Mouse (Mus musculus) gastrocnemius, adult 2 months (tissue): ENCODE measurements at regions not wholly inside any gene's neighbourhood (a gene's known extent, or its start where the extent isn't known, plus 50 kb on each side); places are given as distances from the start of the nearest gene placed in this dataset.

Source experiments
- DNase-seq: peaks from one replicate; pipeline ENCODE4 v3.0.0; 2022
- H3K27ac ChIP-seq: fragments of 200-600 bp; 2 replicates; pipeline ENCODE4 v1.8.1; 2022; ENCODE audit warnings: mild to moderate bottlenecking
- H3K4me3 ChIP-seq: fragments of 200-600 bp; 2 replicates; pipeline ENCODE4 v1.8.1; 2022; ENCODE audit warnings: mild to moderate bottlenecking, moderate library complexity
- CTCF ChIP-seq: fragments of 200-600 bp; IDR thresholded peaks from 2 replicates; pipeline ENCODE4 v1.8.1; 2022; ENCODE audit warnings: antibody characterized with exemption, mild to moderate bottlenecking, moderate library complexity
- intact Hi-C: fragments of 180-260 bp; cut with DNase I; formaldehyde crosslinking; loops from one replicate; pipeline ENCODE4 v1.15.1; 2025

GRCm38 (mm10) chr1:190307751-190308150 lies 137.2 kb upstream of the Prox1 start:
- DNase-seq: no peak
- TF ChIP-seq CTCF: no peak
- Histone ChIP-seq H3K27ac (no peak overlapping the region), H3K4me3 (no peak overlapping the region)
- intact Hi-C loops: no loop called here

- no peak overlapping the region for H3K27ac ChIP-seq
- DNase-seq: no peak
- H3K4me3 ChIP-seq: no peak overlapping the region
- intact Hi-C loops: no loop called here
- no peak for TF ChIP-seq CTCF
Observed at GRCm38 (mm10) chr1:190297666-190298327, 127.3 kb upstream of the Prox1 start.

- no peak for TF ChIP-seq CTCF
- H3K27ac ChIP-seq: no peak overlapping the region
- intact Hi-C loops: no loop called here
- no peak for DNase-seq
- H3K4me3 ChIP-seq: no peak overlapping the region
Observed at GRCm38 (mm10) chr1:190290061-190290460, 119.5 kb upstream of the Prox1 start.

- TF ChIP-seq CTCF: no peak
- intact Hi-C loops: no loop called here
- DNase-seq: no peak
Observed at GRCm38 (mm10) chr1:190286481-190287145, 116.1 kb upstream of the Prox1 start.

GRCm38 (mm10) chr1:190285636-190286035 lies 115.1 kb upstream of the Prox1 start:
- no peak for DNase-seq

More at GRCm38 (mm10) chr1:190286481-190287145, 116.1 kb upstream of the Prox1 start:
- no peak overlapping the region for H3K4me3 ChIP-seq
- no peak overlapping the region for H3K27ac ChIP-seq

GRCm38 (mm10) chr1:190285049-190285448 lies 114.5 kb upstream of the Prox1 start:
- H3K4me3 ChIP-seq: no peak overlapping the region
- DNase-seq: no peak
- TF ChIP-seq CTCF: no peak
- no peak overlapping the region for H3K27ac ChIP-seq
- intact Hi-C loops: no loop called here

More at GRCm38 (mm10) chr1:190285636-190286035, 115.1 kb upstream of the Prox1 start:
- Histone ChIP-seq H3K27ac (no peak overlapping the region), H3K4me3 (no peak overlapping the region)
- intact Hi-C loops: no loop called here
- no peak for TF ChIP-seq CTCF

- intact Hi-C loops: no loop called here
- DNase-seq: no peak
- H3K27ac ChIP-seq: no peak overlapping the region
- TF ChIP-seq CTCF: no peak
- no peak overlapping the region for H3K4me3 ChIP-seq
Observed at GRCm38 (mm10) chr1:190284138-190284537, 113.6 kb upstream of the Prox1 start.

GRCm38 (mm10) chr1:190280081-190280858 lies 109.8 kb upstream of the Prox1 start:
- TF ChIP-seq CTCF: no peak
- intact Hi-C loops: no loop called here

GRCm38 (mm10) chr1:190274911-190275310 lies 104.4 kb upstream of the Prox1 start:
- intact Hi-C loops: no loop called here

More at GRCm38 (mm10) chr1:190280081-190280858, 109.8 kb upstream of the Prox1 start:
- H3K4me3 ChIP-seq: no peak overlapping the region
- no peak for DNase-seq
- no peak overlapping the region for H3K27ac ChIP-seq

GRCm38 (mm10) chr1:190270784-190271385 lies 100.4 kb upstream of the Prox1 start:
- H3K4me3 ChIP-seq: peak overlapping the region; percentile 43
- H3K27ac ChIP-seq: no peak overlapping the region
- no peak for TF ChIP-seq CTCF
- intact Hi-C loops: no loop called here
- DNase-seq: no peak

More at GRCm38 (mm10) chr1:190274911-190275310, 104.4 kb upstream of the Prox1 start:
- no peak for TF ChIP-seq CTCF
- DNase-seq: no peak
- H3K4me3 ChIP-seq: no peak overlapping the region
- H3K27ac ChIP-seq: no peak overlapping the region

GRCm38 (mm10) chr1:190269181-190269580 lies 98.7 kb upstream of the Prox1 start:
- no peak overlapping the region for H3K4me3 ChIP-seq
- H3K27ac ChIP-seq: no peak overlapping the region
- intact Hi-C loops: no loop called here
- DNase-seq: no peak
- no peak for TF ChIP-seq CTCF

- no peak for DNase-seq
Observed at GRCm38 (mm10) chr1:190265085-190265780, 94.7 kb upstream of the Prox1 start.

More at GRCm38 (mm10) chr1:190265085-190265780, 94.7 kb upstream of the Prox1 start:
- Histone ChIP-seq H3K27ac (no peak overlapping the region), H3K4me3 (no peak overlapping the region)
- intact Hi-C loops: no loop called here
- no peak for TF ChIP-seq CTCF
